In the genomic region with DNA sequence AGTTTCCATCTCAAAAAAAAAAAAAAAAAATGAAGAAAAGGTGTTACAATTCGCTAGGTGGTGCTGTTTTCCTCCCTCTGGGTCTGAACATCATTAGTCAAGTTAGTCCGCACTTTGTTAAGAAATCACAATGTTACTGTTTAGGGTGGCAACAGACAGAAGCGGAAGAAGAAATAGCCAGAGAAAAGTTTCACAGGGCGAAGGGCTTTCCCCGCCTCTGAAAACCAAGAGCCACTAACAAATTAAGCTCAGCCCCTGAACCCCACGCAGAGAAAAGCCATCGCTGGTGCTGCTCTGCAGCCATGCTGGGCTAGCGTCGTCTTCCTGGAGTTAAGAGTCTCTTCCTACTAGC, we compare ENCODE assay signal across 8 mouse cellular contexts. TPM values are rescaled to one million over a fixed set of nuclear protein-coding genes. Genes with fewer than 3 reads are reported as not detected.
DNase-seq lines count a peak whose midpoint lies in the region; ATAC-seq and TF ChIP-seq lines count a peak whose summit lies in the region.

No protein-coding gene starts in this region.

- H3K9me3 ChIP-seq in E14TG2a.4 (ENCODE audit: low read length) = no peaks in the 10 kb centered on the region

- H3K4me3 ChIP-seq in E14TG2a.4 (replicated peaks; ENCODE audit: low read length) = peak overlapping the region; percentile 90

- ATAC-seq in megakaryocyte-erythroid progenitor cell, adult 5-6 weeks (replicated peaks; ENCODE audit: low FRiP score, low TSS enrichment, poor library complexity, severe bottlenecking) = no peak

- peaks cover 25% of the 10 kb centered on the region; the same call in 1 of the 2 replicates for H3K36me3 ChIP-seq in E14TG2a.4 (ENCODE audit: insufficient read depth, low read length)

- no peaks in the 10 kb centered on the region for H3K27me3 ChIP-seq in E14TG2a.4 (ENCODE audit: insufficient read depth, low read length)

- peak; percentile 42 for TF ChIP-seq CTCF in E14TG2a.4 (conservative IDR thresholded peaks at IDR 0.05; ENCODE audit: low read length)

- peaks cover 82% of the 10 kb centered on the region for H3K4me1 ChIP-seq in E14TG2a.4 (replicated peaks; ENCODE audit: low read depth, low read length)

- peak; percentile 84 for DNase-seq in 3T3-L1 (ENCODE audit: low read depth, low spot score)
- peak; percentile 82 for DNase-seq in embryo, embryonic 10.5 days (ENCODE audit: low spot score)
- DNase-seq in heart, adult 8-10 months (ENCODE audit: low spot score) = peak; percentile 68
- DNase-seq in kidney, adult 11 months = peak; percentile 62
- DNase-seq in lung, postnatal 10 days = peak; percentile 59
- peak; percentile 33 for DNase-seq in ovary, postnatal 36 days (ENCODE audit: low spot score)

RNA-seq across cellular contexts. Expression of a gene that starts 4.3 kb away (rescaled TPM):
- total RNA-seq in heart, adult 8-10 months (2022) = 10 to 100 TPM; 29.1 to 38.7 (median 33.9) TPM
- total RNA-seq in megakaryocyte-erythroid progenitor cell, adult 5-6 weeks (2014; fragmentation: Nextera tagmentation) = 82.2 and 85.0 TPM in 2 replicates
- 161 and 203 TPM in 2 replicates for total RNA-seq in megakaryocyte-erythroid progenitor cell, adult 5-6 weeks (2017)

Comparison
In these comparisons a context has a peak if more than half of its experiments do, and no peak if none do; other contexts are left out.
1. DNase-seq: peak in every context shown above with its lines; median percentile 84 in 3T3-L1; 82 in embryo, embryonic 10.5 days; 68 in heart, adult 8-10 months; 62 in kidney, adult 11 months; 59 in lung, postnatal 10 days; 33 in ovary, postnatal 36 days.